Mouse (Mus musculus) midbrain, embryonic 14.5 days (tissue): Measurements from ENCODE around the gene Rpl7a. TPM values are rescaled to one million over a fixed set of nuclear protein-coding genes. Genes with fewer than 3 reads are reported as not detected.

Experiments used
- ATAC-seq: fragments of 200-750 bp; cut with Nextera tagmentation; 2 replicates; pipeline ENCODE4 v1.8.0; 2017; ENCODE audit warnings: moderate number of reproducible peaks, moderate library complexity; ENCODE audit not compliant: low FRiP score, low TSS enrichment
- DNase-seq: peaks from one replicate; pipeline ENCODE4 v3.0.0-alpha.2; 2015
- H3K27ac ChIP-seq: fragments of 300-500 bp; sonication (generic); replicated peaks from 2 replicates; pipeline ENCODE4 v1.5.1; 2014; ENCODE audit warnings: mild to moderate bottlenecking, low read depth, low read length, moderate library complexity
- H3K27me3 ChIP-seq: fragments of 300-500 bp; sonication (generic); 2 replicates; pipeline ENCODE4 v1.6.1; 2014; ENCODE audit warnings: low read length, control low read depth, mixed read lengths; ENCODE audit not compliant: control insufficient read depth, insufficient read depth
- H3K36me3 ChIP-seq: fragments of 300-500 bp; sonication (generic); 2 replicates; pipeline ENCODE4 v1.6.1; 2014; ENCODE audit warnings: low read length, control low read depth; ENCODE audit not compliant: control insufficient read depth, insufficient read depth
- H3K4me1 ChIP-seq: fragments of 300-500 bp; sonication (generic); 2 replicates; pipeline ENCODE4 v1.6.1; 2014; ENCODE audit warnings: mild to moderate bottlenecking, antibody characterized with exemption, low read length, control low read depth; ENCODE audit not compliant: control insufficient read depth, insufficient read depth
- H3K4me2 ChIP-seq: fragments of 300-500 bp; sonication (generic); 2 replicates; pipeline ENCODE4 v1.6.1; 2014; ENCODE audit warnings: mild to moderate bottlenecking, low read length, moderate library complexity
- H3K4me3 ChIP-seq: fragments of 300-500 bp; sonication (generic); replicated peaks from 2 replicates; pipeline ENCODE4 v1.5.1; 2014; ENCODE audit warnings: low read depth, low read length
- H3K9ac ChIP-seq: fragments of 300-500 bp; sonication (generic); replicated peaks from 2 replicates; pipeline ENCODE4 v1.6.1; 2014; ENCODE audit warnings: mild to moderate bottlenecking, low read length, moderate library complexity
- H3K9me3 ChIP-seq: fragments of 300-500 bp; sonication (generic); 2 replicates; pipeline ENCODE4 v1.6.1; 2016; ENCODE audit warnings: low read length, control low read depth, mixed read lengths; ENCODE audit not compliant: control insufficient read depth
- WGBS: fragments of 180-500 bp; shearing (Covaris S2); extraction: QIAGEN DNeasy Blood & Tissue Kit; methylation state at CpG from one replicate; pipeline ENCODE4 v1.1.7; 2014; 5-methylcytosine and 5-hydroxymethylcytosine counted together
- polyA plus RNA-seq: library from polyadenylated mRNA; unstranded; fragments of >200 nt; fragmentation: Nextera tagmentation; extraction: Ambion mirVana; gene quantifications from 2 replicates; pipeline ENCODE4 v1.2.1, GENCODE M21; 2014

Rpl7a gene
- polyA plus RNA-seq, 1 experiment from 2014 or later, result 522 TPM

DNA sequence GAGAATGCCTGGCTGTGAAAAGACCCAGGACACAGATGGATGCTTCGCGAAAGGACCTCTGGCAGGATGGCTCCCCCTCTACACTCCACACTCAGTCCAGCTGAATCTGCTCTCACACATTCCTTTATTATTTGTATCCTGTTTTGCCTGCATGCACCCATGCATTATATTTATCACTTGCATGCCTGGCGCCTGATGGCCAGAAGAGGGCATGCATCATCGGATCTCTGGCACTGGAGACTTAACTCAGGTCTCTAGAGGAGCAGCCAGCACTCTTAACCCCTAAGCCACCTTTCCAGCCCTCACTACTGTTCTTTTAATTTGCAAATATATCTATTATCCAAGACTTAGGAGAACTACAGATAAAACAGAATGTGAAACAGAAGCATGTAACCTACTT is 50.2 kb downstream of the Rpl7a start:
- no peak overlapping the region for H3K4me3 ChIP-seq

More for the DNA sequence above, 50.2 kb downstream of the Rpl7a start:
- DNase-seq (peak; percentile 21), ATAC-seq (no peak)
- Histone ChIP-seq H3K9me3 (no peaks in the 10 kb centered on the region), H3K4me2 (no peak overlapping the region), H3K36me3 (peaks cover 51% of the 10 kb centered on the region), H3K4me1 (peaks cover 11% of the 10 kb centered on the region), H3K9ac (no peak overlapping the region), H3K27ac (no peak overlapping the region), H3K27me3 (no peaks in the 10 kb centered on the region)
- WGBS, result 76% methylated on average over 4 of the region's 4 CpGs

Other genes with a start within 250 kb of the Rpl7a start
- gene Lcn4, start 239.5 kb upstream of the Rpl7a start, polyA plus RNA-seq, result not detected in 2 replicates
- gene Abo, start 45.8 kb upstream of the Rpl7a start, polyA plus RNA-seq, result not detected in 2 replicates
- 16.6 and 20.4 TPM in 2 replicates for gene Surf6, start 7.9 kb upstream of the Rpl7a start, polyA plus RNA-seq
- 135 and 139 TPM in 2 replicates for gene Med22, start 87 bp upstream of the Rpl7a start, polyA plus RNA-seq
- 48.7 and 59.9 TPM in 2 replicates for gene Surf2, start 5.6 kb downstream of the Rpl7a start, polyA plus RNA-seq
- 69.4 and 91.4 TPM in 2 replicates for gene Surf1, start 5.8 kb downstream of the Rpl7a start, polyA plus RNA-seq
- gene Surf4, start 23.2 kb downstream of the Rpl7a start, polyA plus RNA-seq, result 84.6 and 98.5 TPM in 2 replicates
- gene Stkld1, start 23.3 kb downstream of the Rpl7a start, polyA plus RNA-seq, result 0.28 and 0.62 TPM in 2 replicates
- 26.5 and 31.7 TPM in 2 replicates for gene Rexo4, start 53.6 kb downstream of the Rpl7a start, polyA plus RNA-seq
- gene Adamts13, start 62.7 kb downstream of the Rpl7a start, polyA plus RNA-seq, result not detected in 2 replicates
- 72.5 and 81.4 TPM in 2 replicates for gene Cacfd1, start 99.2 kb downstream of the Rpl7a start, polyA plus RNA-seq
- gene Slc2a6, start 117.2 kb downstream of the Rpl7a start, polyA plus RNA-seq, result 4.3 and 4.9 TPM in 2 replicates
- not detected in 2 replicates for gene Mymk, start 161.4 kb downstream of the Rpl7a start, polyA plus RNA-seq
- gene Adamtsl2, start 168.6 kb downstream of the Rpl7a start, polyA plus RNA-seq, result 7.1 and 7.6 TPM in 2 replicates
- gene Fam163b, start 231.7 kb downstream of the Rpl7a start, polyA plus RNA-seq, result 2.8 and 4.2 TPM in 2 replicates